Mouse (Mus musculus) forebrain, postnatal 0 days (tissue): Measurements from ENCODE around the gene Gcnt3. TPM values are rescaled to one million over a fixed set of nuclear protein-coding genes. Genes with fewer than 3 reads are reported as not detected.
A peak's percentile ranks its signal among the peaks of the same experiment; 100 is the strongest.

ENCODE experiments used
- ATAC-seq: fragments of 200-750 bp; cut with Nextera tagmentation; 2 replicates; pipeline ENCODE4 v1.8.0; 2017; ENCODE audit warnings: mild to moderate bottlenecking, moderate library complexity
- DNase-seq: peaks from one replicate; pipeline ENCODE4 v3.0.0-alpha.2; 2015
- H3K27ac ChIP-seq: fragments of 300-500 bp; sonication (generic); 2 replicates; pipeline ENCODE4 v1.5.1; 2014; ENCODE audit warnings: low read depth, mild to moderate bottlenecking, antibody characterized with exemption, low read length, moderate library complexity, mixed read lengths
- H3K27me3 ChIP-seq: fragments of 300-500 bp; sonication (generic); 2 replicates; pipeline ENCODE4 v1.6.1; 2014; ENCODE audit warnings: mild to moderate bottlenecking, low read length, mixed read lengths; ENCODE audit not compliant: insufficient read depth
- H3K36me3 ChIP-seq: fragments of 300-500 bp; sonication (generic); 2 replicates; pipeline ENCODE4 v1.6.1; 2014; ENCODE audit warnings: mild to moderate bottlenecking, moderate library complexity; ENCODE audit not compliant: insufficient read depth
- H3K4me1 ChIP-seq: fragments of 300-500 bp; sonication (generic); 2 replicates; pipeline ENCODE4 v1.6.1; 2014; ENCODE audit warnings: antibody characterized with exemption; ENCODE audit not compliant: insufficient read depth
- H3K4me2 ChIP-seq: fragments of 300-500 bp; sonication (generic); 2 replicates; pipeline ENCODE4 v1.6.1; 2014; ENCODE audit warnings: low read depth, mild to moderate bottlenecking, moderate library complexity
- H3K4me3 ChIP-seq: fragments of 300-500 bp; sonication (generic); 2 replicates; pipeline ENCODE4 v1.5.1; 2014; ENCODE audit warnings: low read depth, low read length, mixed read lengths
- H3K9ac ChIP-seq: fragments of 300-500 bp; sonication (generic); 2 replicates; pipeline ENCODE4 v1.6.1; 2014; ENCODE audit warnings: mild to moderate bottlenecking
- H3K9me3 ChIP-seq: fragments of 300-500 bp; sonication (generic); 2 replicates; pipeline ENCODE4 v1.6.1; 2016; ENCODE audit warnings: low read length
- CTCF ChIP-seq: sonication (generic); IDR thresholded peaks from 2 replicates; pipeline ENCODE4 v1.5.1; 2016; ENCODE audit warnings: antibody characterized with exemption, control low read depth, low read depth
- WGBS: fragments of 180-500 bp; shearing (Covaris S2); extraction: QIAGEN DNeasy Blood & Tissue Kit; methylation state at CpG from one replicate; pipeline ENCODE4 v1.1.7; 2014; 5-methylcytosine and 5-hydroxymethylcytosine counted together
- polyA plus RNA-seq: library from polyadenylated mRNA; unstranded; fragments of >200 nt; fragmentation: Nextera tagmentation; extraction: Ambion mirVana; gene quantifications from 2 replicates; pipeline ENCODE4 v1.2.1, GENCODE M21; 2015
- total RNA-seq: library from RNA; depleted of rRNA; stranded (reverse); fragments of >200 nt; gene quantifications from 2 replicates; pipeline ENCODE4 v1.2.3, GENCODE M21; 2014

The Gcnt3 gene
- total and polyA plus RNA-seq, 2 experiments from 2014 or later = not detected

GRCm38 (mm10) chr9:70053411-70053810, 15.5 kb upstream of the Gcnt3 start:
- DNase-seq = no peak
- Histone ChIP-seq H3K4me3 (no peak overlapping the region), H3K4me1 (no peaks in the 10 kb centered on the region), H3K27ac (no peak overlapping the region), H3K9me3 (no peaks in the 10 kb centered on the region), H3K36me3 (no peaks in the 10 kb centered on the region), H3K4me2 (no peak overlapping the region), H3K9ac (no peak overlapping the region), H3K27me3 (no peaks in the 10 kb centered on the region)
- no peak for TF ChIP-seq CTCF
- WGBS = 36% methylated on average over 3 of the region's 3 CpGs
- ATAC-seq = no peak

GRCm38 (mm10) chr9:70052730-70053129, 14.8 kb upstream of the Gcnt3 start:
- Histone ChIP-seq H3K27me3 (no peaks in the 10 kb centered on the region), H3K36me3 (no peaks in the 10 kb centered on the region), H3K4me1 (no peaks in the 10 kb centered on the region), H3K4me3 (no peak overlapping the region), H3K9me3 (no peaks in the 10 kb centered on the region), H3K9ac (no peak overlapping the region), H3K4me2 (no peak overlapping the region), H3K27ac (no peak overlapping the region)
- no peak for DNase-seq
- no peak for ATAC-seq
- TF ChIP-seq CTCF = no peak
- 78% methylated on average over 3 of the region's 3 CpGs for WGBS

- H3K9ac ChIP-seq = no peak overlapping the region
- no peaks in the 10 kb centered on the region for H3K36me3 ChIP-seq
- no peaks in the 10 kb centered on the region for H3K9me3 ChIP-seq
- H3K27me3 ChIP-seq = no peaks in the 10 kb centered on the region
- no peaks in the 10 kb centered on the region for H3K4me1 ChIP-seq
- TF ChIP-seq CTCF = no peak
- WGBS = 42% methylated on average over 8 of the region's 8 CpGs
- no peak for DNase-seq
- ATAC-seq = no peak
- H3K27ac ChIP-seq = no peak overlapping the region
- no peak overlapping the region for H3K4me2 ChIP-seq
- no peak overlapping the region for H3K4me3 ChIP-seq
Measured at GRCm38 (mm10) chr9:70049839-70050238, 12.0 kb upstream of the Gcnt3 start.

- 23% methylated on average over 3 of the region's 3 CpGs for WGBS
- no peak for DNase-seq
Measured at GRCm38 (mm10) chr9:70049416-70049783, 11.5 kb upstream of the Gcnt3 start.

GRCm38 (mm10) chr9:70048751-70049415, 11.0 kb upstream of the Gcnt3 start:
- Histone ChIP-seq H3K4me2 (no peak overlapping the region), H3K9ac (no peak overlapping the region), H3K36me3 (no peaks in the 10 kb centered on the region), H3K4me1 (no peaks in the 10 kb centered on the region), H3K4me3 (no peak overlapping the region), H3K27ac (no peak overlapping the region), H3K27me3 (no peaks in the 10 kb centered on the region), H3K9me3 (no peaks in the 10 kb centered on the region)
- no peak for TF ChIP-seq CTCF
- 42% methylated on average over 6 of the region's 6 CpGs for WGBS
- DNase-seq (no peak), ATAC-seq (no peak)

More at GRCm38 (mm10) chr9:70049416-70049783, 11.5 kb upstream of the Gcnt3 start:
- no peak overlapping the region for H3K4me2 ChIP-seq
- ATAC-seq = peak; percentile 45; the same call in 1 of the 2 replicates
- H3K4me1 ChIP-seq = no peaks in the 10 kb centered on the region
- TF ChIP-seq CTCF = no peak
- no peak overlapping the region for H3K9ac ChIP-seq
- no peak overlapping the region for H3K27ac ChIP-seq
- no peaks in the 10 kb centered on the region for H3K27me3 ChIP-seq
- H3K4me3 ChIP-seq = no peak overlapping the region
- no peaks in the 10 kb centered on the region for H3K36me3 ChIP-seq
- H3K9me3 ChIP-seq = no peaks in the 10 kb centered on the region

- DNase-seq = no peak
- Histone ChIP-seq H3K9ac (no peak overlapping the region), H3K36me3 (no peaks in the 10 kb centered on the region), H3K27me3 (no peaks in the 10 kb centered on the region), H3K9me3 (no peaks in the 10 kb centered on the region), H3K4me3 (no peak overlapping the region), H3K4me1 (no peaks in the 10 kb centered on the region), H3K27ac (no peak overlapping the region), H3K4me2 (no peak overlapping the region)
- ATAC-seq = no peak
- 22% methylated on average over 5 of the region's 5 CpGs for WGBS
- TF ChIP-seq CTCF = no peak
Measured at GRCm38 (mm10) chr9:70048280-70048679, 10.4 kb upstream of the Gcnt3 start.

GRCm38 (mm10) chr9:70047839-70048238, 10.0 kb upstream of the Gcnt3 start:
- H3K4me3 ChIP-seq = no peak overlapping the region
- no peaks in the 10 kb centered on the region for H3K27me3 ChIP-seq
- no peak overlapping the region for H3K9ac ChIP-seq
- no peaks in the 10 kb centered on the region for H3K4me1 ChIP-seq
- ATAC-seq (no peak), DNase-seq (no peak)
- no peak overlapping the region for H3K27ac ChIP-seq
- no peaks in the 10 kb centered on the region for H3K9me3 ChIP-seq
- H3K36me3 ChIP-seq = no peaks in the 10 kb centered on the region
- H3K4me2 ChIP-seq = no peak overlapping the region
- TF ChIP-seq CTCF = no peak
- 66% methylated on average over 3 of the region's 3 CpGs for WGBS

GRCm38 (mm10) chr9:70046255-70046654, 8.4 kb upstream of the Gcnt3 start:
- no peaks in the 10 kb centered on the region for H3K27me3 ChIP-seq
- no peak for TF ChIP-seq CTCF
- no peaks in the 10 kb centered on the region for H3K36me3 ChIP-seq
- no peak overlapping the region for H3K4me3 ChIP-seq
- no peak overlapping the region for H3K9ac ChIP-seq
- no peaks in the 10 kb centered on the region for H3K4me1 ChIP-seq
- 90% methylated on average over 6 of the region's 6 CpGs for WGBS
- H3K27ac ChIP-seq = no peak overlapping the region
- no peaks in the 10 kb centered on the region for H3K9me3 ChIP-seq
- DNase-seq (no peak), ATAC-seq (no peak)
- H3K4me2 ChIP-seq = no peak overlapping the region
